Mouse (Mus musculus) spleen, postnatal 4 days (tissue): ENCODE results near the gene Zfp575.

Source experiments
- DNase-seq, 2 experiments: peaks; one replicate each; pipeline ENCODE4 v3.0.0; 2022; ENCODE audit warnings: low spot score in 2 of 2

The Zfp575 gene

GRCm38 (mm10) chr7:24563191-24563836 lies 24.1 kb downstream of the Zfp575 start:
- no peak for DNase-seq

DNA sequence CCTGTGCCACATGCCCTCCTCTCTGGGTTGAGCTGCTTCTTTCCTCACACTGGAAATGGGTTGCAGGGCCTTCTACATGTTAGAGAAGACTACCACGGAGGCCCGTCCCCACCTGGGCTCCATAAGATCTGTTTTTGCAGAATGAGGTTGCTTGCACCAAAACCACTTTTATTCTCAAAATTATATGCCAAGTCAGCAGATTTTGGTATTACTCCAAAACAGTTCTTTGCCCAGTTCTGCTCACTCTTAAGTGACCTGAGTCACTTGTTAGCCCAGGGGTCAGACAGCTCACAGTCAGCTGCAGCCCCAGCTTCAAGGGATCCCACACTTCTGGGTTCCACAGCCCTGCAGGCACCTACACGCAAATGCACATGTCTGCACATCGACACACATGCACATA lies 26.0 kb downstream of the Zfp575 start:
- no peak for DNase-seq

GRCm38 (mm10) chr7:24555786-24556185 lies 31.7 kb downstream of the Zfp575 start:
- no peak for DNase-seq

GRCm38 (mm10) chr7:24551985-24552759 lies 35.3 kb downstream of the Zfp575 start:
- DNase-seq: no peak

- no peak for DNase-seq
These were observed 39.9 kb downstream of the Zfp575 start for GRCm38 (mm10) chr7:24547534-24548036.

GRCm38 (mm10) chr7:24546634-24547389 lies 40.6 kb downstream of the Zfp575 start:
- peak; percentile 98 to 100 for DNase-seq

DNA sequence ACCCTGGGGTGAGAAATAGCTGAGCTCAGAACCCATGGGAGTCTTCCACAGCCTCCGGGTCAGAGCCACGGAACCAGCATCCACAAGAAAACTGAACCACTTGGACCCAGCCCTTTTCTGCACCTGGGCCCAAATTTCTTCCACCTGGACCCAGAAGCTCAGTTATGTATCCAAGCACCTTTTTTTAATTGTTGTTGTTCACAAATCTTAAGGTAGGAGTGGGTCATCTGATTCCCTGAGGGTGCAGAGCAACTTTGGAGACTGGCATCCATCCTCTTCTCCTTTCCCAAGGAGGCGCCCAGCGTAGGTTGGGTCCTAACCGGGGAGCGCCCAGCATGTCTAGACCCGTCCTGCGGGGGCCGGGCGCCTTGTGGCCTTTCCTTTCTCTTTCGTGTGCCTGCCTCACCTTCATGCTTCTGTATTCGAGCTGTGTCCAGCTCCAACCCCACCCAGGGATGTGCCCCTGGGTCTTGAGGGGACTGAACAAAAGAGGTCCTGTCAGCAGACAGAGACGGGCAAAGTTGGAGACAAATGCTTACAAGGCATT lies 41.3 kb downstream of the Zfp575 start, which contains the start of the genes Pinlyp and Xrcc1:
Gene Pinlyp (minus strand): TSS at position 51 of the 547 bp plus-strand sequence.
Gene Xrcc1 (plus strand): TSS at position 222 of the 547 bp plus-strand sequence.
- DNase-seq: no peak

DNA sequence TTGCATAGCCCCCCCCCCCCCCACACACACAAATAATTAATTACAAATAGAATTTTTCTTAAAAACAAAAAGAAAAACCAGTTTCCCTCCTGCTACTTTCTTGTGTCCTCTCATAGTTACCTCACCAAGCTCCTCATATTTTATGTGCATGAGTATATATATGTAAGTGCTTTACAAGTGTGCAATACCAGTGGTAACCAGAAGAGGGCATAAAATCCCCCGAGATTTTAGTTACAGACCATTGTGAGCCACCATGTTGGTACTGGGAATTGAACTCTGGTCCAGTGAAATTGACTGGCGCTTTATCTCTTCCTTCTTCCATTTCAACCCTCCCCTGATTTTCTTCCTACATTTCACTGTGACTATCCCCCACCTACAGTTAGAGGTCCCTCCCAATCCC lies 42.9 kb downstream of the Zfp575 start:
- DNase-seq: no peak

DNA sequence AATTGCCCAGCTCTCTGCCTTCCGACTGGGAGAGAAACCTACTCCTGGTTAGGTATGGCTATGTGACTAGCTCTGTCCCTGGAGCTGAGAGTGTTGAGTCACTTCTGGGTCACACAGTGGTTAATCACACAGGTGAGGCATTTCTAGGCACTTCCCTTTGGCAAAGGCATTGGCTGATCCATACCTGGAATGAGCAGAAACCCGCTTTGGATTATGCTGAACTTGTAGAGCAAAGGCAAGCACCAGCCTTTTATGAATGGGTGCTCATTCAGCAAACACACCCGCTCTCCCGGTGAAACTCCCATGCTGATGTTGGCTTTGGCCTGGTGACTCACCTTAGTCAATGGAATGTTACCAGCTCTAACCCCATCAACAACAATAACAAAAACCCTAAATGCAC lies 47.8 kb downstream of the Zfp575 start:
- no peak for DNase-seq

GRCm38 (mm10) chr7:24538701-24539100 lies 48.7 kb downstream of the Zfp575 start:
- no peak for DNase-seq

DNA sequence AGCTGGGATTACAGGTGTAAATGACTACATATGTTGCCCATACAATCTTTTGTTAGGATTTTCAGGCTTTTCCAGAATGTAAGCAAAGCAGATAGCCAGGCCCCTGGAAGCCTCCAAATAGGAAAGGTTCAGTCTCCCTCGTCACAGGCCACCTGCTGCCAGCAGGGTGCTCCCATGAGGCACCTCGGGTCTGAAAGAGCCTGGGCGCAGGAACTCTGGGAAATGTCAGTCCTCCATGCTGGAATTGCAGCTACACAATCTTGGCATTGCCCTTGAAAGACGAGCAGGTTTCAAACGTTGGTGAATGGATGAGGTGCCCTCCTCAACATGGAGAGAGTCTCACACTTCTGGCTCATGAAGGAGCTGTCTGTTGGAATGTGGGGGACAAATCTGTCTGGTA lies 49.3 kb downstream of the Zfp575 start:
- no peak for DNase-seq

- no peak for DNase-seq
These were observed 49.9 kb downstream of the Zfp575 start for GRCm38 (mm10) chr7:24537591-24537990.

GRCm38 (mm10) chr7:24537081-24537480 lies 50.4 kb downstream of the Zfp575 start:
- DNase-seq: no peak

DNA sequence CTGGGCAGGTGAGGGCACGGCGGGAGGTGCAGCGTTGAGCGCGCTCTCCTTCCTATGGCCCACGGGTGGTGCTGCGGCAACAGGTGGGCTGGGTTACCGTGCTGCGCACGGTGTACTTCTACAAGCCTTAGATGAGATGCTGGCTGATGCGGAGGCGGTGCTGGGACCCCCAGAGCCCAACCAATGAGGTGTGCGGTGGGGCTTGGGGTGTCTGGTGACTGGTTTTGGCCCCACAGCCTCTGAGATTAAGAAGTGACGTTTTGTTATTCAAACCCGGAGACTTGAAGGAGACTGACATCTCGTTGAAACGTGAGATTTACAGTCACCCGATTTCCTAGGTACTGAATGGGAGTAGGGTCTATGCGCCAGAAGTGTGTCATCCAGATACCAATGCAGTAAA lies 53.1 kb downstream of the Zfp575 start:
- DNase-seq: no peak
